Comparison of ENCODE assay signal across 10 mouse cellular contexts in genomic region chr9:49728211-49728610, GRCm38 (mm10).
DNase-seq lines count a peak whose midpoint lies in the region; ATAC-seq and TF ChIP-seq lines count a peak whose summit lies in the region.
"Had no signal": no experiment of that assay in that cellular context is flagged by ENCODE, and none has a peak within 500 bp of the region (broad histone marks: within the 10 kb centered on the region; RNA-seq: fewer than 3 reads in every experiment).

No protein-coding gene starts in this region.

- peaks cover 15% of the 10 kb centered on the region for H3K4me1 ChIP-seq in neural tube, embryonic 11.5 days (ENCODE audit: control insufficient read depth, insufficient read depth, low read length)
- peaks cover 23% of the 10 kb centered on the region for H3K4me1 ChIP-seq in forebrain, embryonic 15.5 days
- H3K4me1 ChIP-seq in lung, adult 2 months (ENCODE audit: control insufficient read depth, insufficient read depth, low read length): no peaks in the 10 kb centered on the region

- H3K4me3 ChIP-seq in neural tube, embryonic 11.5 days (ENCODE audit: low read depth, low read length): no peak overlapping the region
- no peak overlapping the region for H3K4me3 ChIP-seq in forebrain, embryonic 15.5 days
- H3K4me3 ChIP-seq in lung, adult 2 months (replicated peaks; ENCODE audit: extremely low read depth, low read depth, low read length): no peak overlapping the region
- H3K4me3 ChIP-seq: gastrocnemius, adult 2 months had no signal

- 30% methylated on average over 8 of the region's 8 CpGs for WGBS in neural tube, embryonic 11.5 days
- 24% methylated on average over 8 of the region's 8 CpGs for WGBS in forebrain, embryonic 15.5 days
- WGBS in lung, adult 2 months: 74% methylated on average over 8 of the region's 8 CpGs

- H3K27me3 ChIP-seq in neural tube, embryonic 11.5 days (ENCODE audit: control insufficient read depth, insufficient read depth, low read length): no peaks in the 10 kb centered on the region
- no peaks in the 10 kb centered on the region for H3K27me3 ChIP-seq in forebrain, embryonic 15.5 days

- DNase-seq in neural tube, embryonic 11.5 days (ENCODE audit: low spot score): peak; percentile 29
- no peak for DNase-seq in neural tube, embryonic 10.5 days (ENCODE audit: extremely low spot score, low spot score)
- peak; percentile 35 to 48 for DNase-seq in layer of hippocampus, postnatal 14 days (ENCODE audit: low spot score in 2 of 2)
- peak; percentile 24 to 42 for DNase-seq in right cerebral cortex, postnatal 36 days (ENCODE audit: low spot score in 2 of 2)
- no peak for DNase-seq in lung, adult 2 months
- DNase-seq in kidney, adult 18-20 months: no peak
- DNase-seq: adrenal gland, adult 8-10 months; gastrocnemius, adult 2 months; lung, embryonic 14.5 days had no signal

- H3K27ac ChIP-seq in neural tube, embryonic 11.5 days (ENCODE audit: low read depth, low read length): 0 out of 2 replicates have a peak overlapping the region, but pooled peaks have one; percentile 14
- no peak overlapping the region for H3K27ac ChIP-seq in forebrain, embryonic 15.5 days (replicated peaks)
- H3K27ac ChIP-seq: gastrocnemius, adult 2 months had no signal

- H3K36me3 ChIP-seq in neural tube, embryonic 11.5 days (ENCODE audit: control insufficient read depth, insufficient read depth, low read length): no peaks in the 10 kb centered on the region
- H3K36me3 ChIP-seq in forebrain, embryonic 15.5 days: no peaks in the 10 kb centered on the region

- ATAC-seq in neural tube, embryonic 11.5 days (ENCODE audit: insufficient read depth, low FRiP score, low TSS enrichment): peak; percentile 35; the same call in 1 of the 2 replicates
- peak; percentile 58; the same call in 1 of the 2 replicates for ATAC-seq in forebrain, embryonic 15.5 days (replicated peaks)

- H3K4me2 ChIP-seq in neural tube, embryonic 11.5 days (ENCODE audit: low read depth): no peak overlapping the region
- no peak overlapping the region for H3K4me2 ChIP-seq in forebrain, embryonic 15.5 days (replicated peaks)
- H3K4me2 ChIP-seq: lung, embryonic 14.5 days had no signal

- no peaks in the 10 kb centered on the region for H3K9me3 ChIP-seq in neural tube, embryonic 11.5 days (ENCODE audit: control insufficient read depth, low read length)
- H3K9me3 ChIP-seq in forebrain, embryonic 15.5 days: no peaks in the 10 kb centered on the region

- TF ChIP-seq CTCF in lung, adult 2 months (IDR thresholded peaks at IDR 0.05; ENCODE audit: insufficient read depth, low read length): no peak

- TF ChIP-seq POLR2A in lung, adult 2 months (IDR thresholded peaks at IDR 0.05; ENCODE audit: borderline replicate concordance, extremely low read depth, low read depth, low read length): no peak

- no peak overlapping the region for H3K9ac ChIP-seq in neural tube, embryonic 11.5 days (ENCODE audit: low read length)
- no peak overlapping the region for H3K9ac ChIP-seq in forebrain, embryonic 15.5 days (replicated peaks)
- H3K9ac ChIP-seq: lung, embryonic 14.5 days had no signal

Comparison
In these comparisons a context has a peak if more than half of its experiments do, and no peak if none do; other contexts are left out.
1. DNase-seq: peak in neural tube, embryonic 11.5 days (single experiment), layer of hippocampus, postnatal 14 days (2 of 2) and right cerebral cortex, postnatal 36 days (2 of 2); none in neural tube, embryonic 10.5 days (single experiment), lung, adult 2 months (single experiment) and kidney, adult 18-20 months (single experiment).